Mouse (Mus musculus) neural tube, postnatal 0 days (tissue): Measurements from ENCODE around the gene Gm13271. TPM values are rescaled to one million over a fixed set of nuclear protein-coding genes. Genes with fewer than 3 reads are reported as not detected.

Source experiments
- polyA plus RNA-seq: library from polyadenylated mRNA; unstranded; fragments of >200 nt; fragmentation: Nextera tagmentation; extraction: Ambion mirVana; gene quantifications from 2 replicates; pipeline ENCODE4 v1.2.1, GENCODE M21; 2015

The Gm13271 gene
- not detected in 2 replicates for polyA plus RNA-seq

GRCm38 (mm10) chr4:88754818-88755340 is at the start of gene Gm13271:
Gm13271 (plus strand) TSS chr4:88754868.

GRCm38 (mm10) chr4:88721791-88722721 is 32.6 kb upstream of the Gm13271 start, which contains the start of the genes Gm26566 and Klhl9:
Gm26566 (plus strand) TSS chr4:88721805.
Klhl9 (minus strand) TSS chr4:88722465.

GRCm38 (mm10) chr4:88759610-88760268 is 5.1 kb downstream of the Gm13271 start, which contains the start of gene Gm13283:
Gm13283 (plus strand) TSS chr4:88760119.

GRCm38 (mm10) chr4:88773534-88773933 is 18.9 kb downstream of the Gm13271 start, which contains the start of gene Gm13290:
Gm13290 (plus strand) TSS chr4:88773834.

GRCm38 (mm10) chr4:88776622-88777021 is 22.0 kb downstream of the Gm13271 start, which contains the start of gene Gm13289:
Gm13289 (plus strand) TSS chr4:88776922.

GRCm38 (mm10) chr4:88779550-88779949 is 24.9 kb downstream of the Gm13271 start, which contains the start of gene Gm13272:
Gm13272 (plus strand) TSS chr4:88779850.

GRCm38 (mm10) chr4:88781831-88782230 is 27.2 kb downstream of the Gm13271 start, which contains the start of gene Ifnz:
Ifnz (plus strand) TSS chr4:88782131.

GRCm38 (mm10) chr4:88785409-88785808 is 30.7 kb downstream of the Gm13271 start, which contains the start of gene Gm13276:
Gm13276 (plus strand) TSS chr4:88785709.

GRCm38 (mm10) chr4:88788402-88788801 is 33.7 kb downstream of the Gm13271 start, which contains the start of gene Gm13277:
Gm13277 (plus strand) TSS chr4:88788632.

GRCm38 (mm10) chr4:88791250-88791649 is 36.6 kb downstream of the Gm13271 start, which contains the start of gene Gm13278:
Gm13278 (plus strand) TSS chr4:88791550.

GRCm38 (mm10) chr4:88793936-88794675 is 39.4 kb downstream of the Gm13271 start, which contains the start of gene Gm13275:
Gm13275 (plus strand) TSS chr4:88794487.

GRCm38 (mm10) chr4:88797097-88797496 is 42.4 kb downstream of the Gm13271 start, which contains the start of gene Gm13279:
Gm13279 (plus strand) TSS chr4:88797397.

GRCm38 (mm10) chr4:88799365-88799764 is 44.7 kb downstream of the Gm13271 start, which contains the start of gene Gm13285:
Gm13285 (plus strand) TSS chr4:88799665.

GRCm38 (mm10) chr4:88802954-88803353 is 48.3 kb downstream of the Gm13271 start, which contains the start of gene Gm13287:
Gm13287 (plus strand) TSS chr4:88803254.

Other genes with a start within 250 kb of the Gm13271 start
- gene Ifnb1, start 232.1 kb upstream of the Gm13271 start, polyA plus RNA-seq, result not detected in 2 replicates
- not detected in 2 replicates for gene Ifna15, start 196.6 kb upstream of the Gm13271 start, polyA plus RNA-seq
- gene Ifna14, start 183.1 kb upstream of the Gm13271 start, polyA plus RNA-seq, result not detected in 2 replicates
- not detected in 2 replicates for gene Ifna9, start 162.5 kb upstream of the Gm13271 start, polyA plus RNA-seq
- not detected in 2 replicates for gene Ifna12, start 151.5 kb upstream of the Gm13271 start, polyA plus RNA-seq
- not detected in 2 replicates for gene C87499, start 120.5 kb upstream of the Gm13271 start, polyA plus RNA-seq
- gene Ifna13, start 110.4 kb upstream of the Gm13271 start, polyA plus RNA-seq, result not detected in 2 replicates
- gene Ifna16, start 77.9 kb upstream of the Gm13271 start, polyA plus RNA-seq, result not detected in 2 replicates
- not detected in 2 replicates for gene Ifna2, start 71.0 kb upstream of the Gm13271 start, polyA plus RNA-seq
- not detected in 2 replicates for gene Ifnab, start 63.5 kb upstream of the Gm13271 start, polyA plus RNA-seq
- 0.15 and 1.1 TPM in 2 replicates for gene Gm26566, start 33.1 kb upstream of the Gm13271 start, polyA plus RNA-seq
- 68.0 and 72.4 TPM in 2 replicates for gene Klhl9, start 32.4 kb upstream of the Gm13271 start, polyA plus RNA-seq
- gene Gm13283, start 5.3 kb downstream of the Gm13271 start, polyA plus RNA-seq, result not detected in 2 replicates
- 0.23 TPM in 1 of 2 replicates, not detected in the other for gene Gm13290, start 19.0 kb downstream of the Gm13271 start, polyA plus RNA-seq
- not detected in 2 replicates for gene Gm13289, start 22.1 kb downstream of the Gm13271 start, polyA plus RNA-seq
- gene Gm13272, start 25.0 kb downstream of the Gm13271 start, polyA plus RNA-seq, result not detected in 2 replicates
- gene Ifnz, start 27.3 kb downstream of the Gm13271 start, polyA plus RNA-seq, result not detected in 2 replicates
- not detected in 2 replicates for gene Gm13276, start 30.8 kb downstream of the Gm13271 start, polyA plus RNA-seq
- gene Gm13277, start 33.8 kb downstream of the Gm13271 start, polyA plus RNA-seq, result not detected in 2 replicates
- not detected in 2 replicates for gene Gm13278, start 36.7 kb downstream of the Gm13271 start, polyA plus RNA-seq
- not detected in 2 replicates for gene Gm13275, start 39.6 kb downstream of the Gm13271 start, polyA plus RNA-seq
- not detected in 2 replicates for gene Gm13279, start 42.5 kb downstream of the Gm13271 start, polyA plus RNA-seq
- 0.22 and 0.46 TPM in 2 replicates for gene Gm13285, start 44.8 kb downstream of the Gm13271 start, polyA plus RNA-seq
- gene Gm13287, start 48.4 kb downstream of the Gm13271 start, polyA plus RNA-seq, result not detected in 2 replicates
- gene Gm13288, start 50.7 kb downstream of the Gm13271 start, polyA plus RNA-seq, result not detected in 2 replicates
- not detected in 2 replicates for gene Ifna7, start 61.4 kb downstream of the Gm13271 start, polyA plus RNA-seq
- not detected in 2 replicates for gene Ifna11, start 65.1 kb downstream of the Gm13271 start, polyA plus RNA-seq
- not detected in 2 replicates for gene Ifna6, start 72.5 kb downstream of the Gm13271 start, polyA plus RNA-seq
- not detected in 2 replicates for gene Ifna5, start 80.7 kb downstream of the Gm13271 start, polyA plus RNA-seq
- gene Ifna4, start 87.0 kb downstream of the Gm13271 start, polyA plus RNA-seq, result not detected in 2 replicates
- gene Ifna1, start 95.2 kb downstream of the Gm13271 start, polyA plus RNA-seq, result not detected in 2 replicates
- not detected in 2 replicates for gene Ifne, start 125.3 kb downstream of the Gm13271 start, polyA plus RNA-seq